Mouse (Mus musculus) layer of hippocampus, adult 9-11 months (tissue): ENCODE results near the gene Vinac1.

Experiments used
- DNase-seq: peaks from one replicate; pipeline ENCODE4 v3.0.0; 2022

Vinac1 gene

DNA sequence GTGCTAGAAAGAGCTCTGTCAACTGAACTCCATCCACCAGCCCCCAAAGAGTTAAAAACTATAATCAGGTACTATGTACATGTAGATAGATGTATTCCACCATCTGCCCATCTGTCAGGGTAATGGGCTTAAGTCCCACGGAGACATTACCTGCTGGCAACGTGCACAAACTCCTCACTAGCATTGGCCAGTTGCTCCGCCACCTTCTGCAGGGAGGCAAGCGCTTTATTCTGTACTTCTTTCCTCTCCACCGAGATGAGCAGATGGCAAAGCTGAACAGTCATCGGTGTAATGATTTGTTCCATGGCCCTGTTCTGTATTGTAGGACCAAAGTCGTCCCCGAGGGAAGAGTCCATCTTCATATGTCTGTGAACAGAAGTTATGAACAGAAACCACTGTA is at the start of gene Vinac1:
Gene Vinac1, minus strand, starts transcription at position 362 of the 400 bp plus-strand sequence.
- DNase-seq = no peak

DNA sequence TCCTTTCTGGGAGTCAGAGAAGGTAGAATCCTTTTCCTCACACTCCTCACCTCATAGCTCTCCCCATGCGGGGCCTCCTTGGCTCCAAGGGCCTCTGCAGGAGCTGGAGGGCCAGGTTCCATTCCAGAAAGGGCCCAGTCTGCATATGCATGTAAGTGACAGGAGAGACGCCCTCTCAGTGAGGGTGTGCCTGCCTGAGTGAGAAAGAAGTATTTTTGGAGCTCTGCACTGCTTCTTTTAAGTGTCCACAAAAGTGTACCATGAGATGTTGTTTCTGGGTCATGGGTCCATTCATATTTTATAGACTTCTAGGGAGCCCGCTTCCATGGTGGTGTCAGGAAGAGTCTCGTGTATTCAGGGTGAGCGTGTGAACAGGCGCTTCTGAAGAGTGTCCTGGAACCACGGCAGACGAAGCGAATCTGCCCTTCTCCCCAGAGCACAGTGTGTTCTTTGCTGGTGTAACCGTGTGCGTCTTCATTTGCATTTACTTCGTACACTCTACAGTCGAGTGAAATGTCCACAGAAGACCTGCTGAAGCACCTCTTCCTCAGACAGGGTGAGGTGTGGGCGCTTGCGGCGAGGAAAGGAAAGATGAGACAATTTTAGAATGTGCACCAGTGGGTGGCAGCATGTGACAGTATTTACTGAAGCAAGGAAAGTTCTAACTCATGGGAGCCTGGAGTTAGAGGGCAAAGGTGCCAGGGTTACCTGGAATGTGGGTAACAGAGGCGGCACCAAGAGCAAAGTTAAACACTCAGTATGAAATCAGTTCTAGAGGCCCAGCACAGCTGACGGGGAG is 46.2 kb upstream of the Vinac1 start:
- no peak for DNase-seq

DNA sequence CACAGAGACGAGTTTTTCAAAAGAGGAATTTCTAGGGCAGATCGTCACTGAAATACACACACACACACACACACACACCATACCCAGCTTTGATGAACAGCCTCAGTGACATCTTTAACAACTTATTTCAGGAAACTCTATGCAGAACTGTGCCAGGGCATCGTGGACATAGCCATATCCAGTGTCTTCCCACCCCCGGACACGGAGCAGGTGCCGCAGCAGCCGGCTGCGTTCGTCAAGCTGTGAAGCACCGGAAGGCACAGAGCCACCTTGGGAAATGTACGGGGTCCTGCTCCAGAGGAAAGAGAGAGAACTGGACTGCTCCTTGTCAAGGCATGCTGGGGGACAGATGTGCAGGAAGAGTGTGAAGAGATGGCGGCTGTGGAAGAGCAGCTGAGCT is 44.8 kb upstream of the Vinac1 start:
- no peak for DNase-seq

DNA sequence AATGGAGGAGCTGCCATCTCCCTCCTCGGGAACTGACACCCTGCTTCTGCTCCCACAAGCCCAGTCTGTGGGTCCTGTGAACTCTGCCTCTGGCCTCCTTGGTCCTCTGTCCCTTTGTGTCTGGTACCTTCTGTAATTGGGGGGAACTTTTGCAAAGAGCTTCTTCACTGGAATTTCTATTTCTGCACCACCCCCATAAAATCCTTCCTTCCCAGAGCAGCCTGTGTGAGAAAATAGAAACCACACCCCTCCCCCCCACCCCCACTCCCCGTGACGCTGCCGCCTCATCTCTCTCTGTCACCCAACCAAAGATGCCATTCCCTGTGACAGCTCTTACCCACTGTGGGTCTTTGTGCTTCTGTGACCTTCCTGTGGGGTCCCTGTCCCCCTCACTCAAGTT is 42.4 kb upstream of the Vinac1 start:
- DNase-seq = no peak

DNA sequence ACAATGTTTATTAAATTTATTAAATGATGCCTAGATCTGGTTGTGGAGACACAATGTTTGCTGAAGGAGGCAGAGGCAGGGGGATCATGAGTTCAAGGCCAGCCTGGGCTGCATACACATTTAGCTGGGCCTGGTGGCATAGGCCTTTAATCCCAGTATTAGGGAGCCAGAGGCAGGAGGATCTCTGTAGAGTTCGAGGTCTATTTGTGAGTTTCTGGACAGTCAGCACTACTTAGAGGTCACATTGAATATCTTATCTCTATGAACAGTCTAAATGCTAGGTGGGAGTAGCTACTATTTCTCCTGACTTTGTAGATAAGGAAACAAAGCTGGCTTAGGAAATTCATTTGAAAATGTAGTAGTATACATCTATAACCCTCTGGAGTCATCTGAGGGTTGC is 39.5 kb upstream of the Vinac1 start:
- DNase-seq = no peak

DNA sequence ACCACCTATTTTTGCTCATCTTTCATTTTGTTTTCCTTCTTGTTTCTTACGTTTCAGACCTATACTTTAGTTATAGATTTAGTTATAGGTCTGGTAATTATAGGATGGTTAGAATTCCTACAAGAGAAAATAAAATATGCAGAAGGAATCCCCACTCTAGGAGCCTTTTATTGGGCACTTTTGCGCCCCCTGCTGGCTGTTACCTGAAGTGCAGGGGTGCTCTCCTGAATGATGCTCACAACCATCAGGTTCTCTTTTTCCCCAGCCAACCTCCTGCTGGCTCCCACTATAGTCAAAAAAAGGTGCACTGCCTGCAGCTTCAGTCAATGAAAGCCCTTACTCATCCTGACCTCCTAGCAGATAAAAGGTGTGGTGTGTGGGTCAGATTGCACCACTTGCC is 37.0 kb upstream of the Vinac1 start:
- no peak for DNase-seq

DNA sequence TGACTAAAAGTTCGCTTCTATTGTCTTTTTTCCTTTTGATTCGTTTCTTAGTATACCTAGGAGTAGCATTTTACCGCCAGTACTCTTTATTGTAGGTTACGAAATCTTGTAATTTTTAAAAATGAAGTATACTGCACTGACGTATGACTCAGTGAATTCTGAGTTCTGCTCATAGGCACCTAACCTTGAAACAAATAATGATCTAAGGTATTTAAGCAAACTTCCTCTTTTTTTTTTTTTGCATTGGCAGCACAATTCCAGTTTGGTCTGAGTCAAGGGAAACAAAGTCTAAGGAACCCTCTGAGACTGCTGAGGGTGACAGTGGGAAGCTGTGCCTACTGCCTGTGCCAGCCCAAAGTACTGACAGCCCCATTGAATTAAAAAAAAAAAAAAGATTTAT is 35.5 kb upstream of the Vinac1 start:
- no peak for DNase-seq

DNA sequence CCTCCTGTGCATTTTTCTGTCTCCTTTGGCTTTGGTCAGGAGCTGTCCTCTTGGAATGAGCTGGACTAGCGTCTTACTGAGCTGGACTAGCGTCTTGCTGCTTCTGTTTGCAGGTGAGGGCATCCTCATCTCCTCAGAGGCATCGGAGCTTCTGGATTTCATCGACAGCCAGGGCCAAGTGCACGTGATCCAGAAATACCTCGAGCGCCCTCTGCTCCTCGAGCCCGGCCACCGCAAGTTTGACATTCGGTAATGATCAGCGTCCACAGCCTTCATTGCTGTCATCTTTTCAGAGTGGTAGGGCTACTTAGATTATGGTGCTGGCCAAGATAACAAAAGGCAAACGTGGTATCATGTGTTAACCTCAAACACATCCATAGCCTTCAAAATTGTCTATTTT is 33.1 kb upstream of the Vinac1 start:
- DNase-seq = no peak

DNA sequence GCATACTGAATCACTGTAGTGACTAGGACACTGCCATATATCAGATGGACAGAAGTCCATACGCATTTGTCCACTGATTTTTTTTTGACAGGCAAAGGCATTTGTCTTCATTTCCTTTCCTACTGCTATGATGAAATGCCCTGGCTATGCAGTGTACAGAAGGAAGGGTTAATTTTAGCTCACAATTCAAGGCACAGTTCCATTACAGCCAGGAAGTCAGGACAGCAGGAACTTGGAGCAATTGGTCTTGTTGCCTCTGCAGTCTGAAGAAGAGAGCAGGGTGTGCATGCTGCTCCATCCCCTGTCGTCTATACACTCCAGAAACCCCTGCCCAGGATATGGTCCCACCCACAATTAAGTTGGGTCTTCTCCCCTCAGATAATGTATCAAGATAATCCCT is 31.2 kb upstream of the Vinac1 start:
- DNase-seq = no peak

DNA sequence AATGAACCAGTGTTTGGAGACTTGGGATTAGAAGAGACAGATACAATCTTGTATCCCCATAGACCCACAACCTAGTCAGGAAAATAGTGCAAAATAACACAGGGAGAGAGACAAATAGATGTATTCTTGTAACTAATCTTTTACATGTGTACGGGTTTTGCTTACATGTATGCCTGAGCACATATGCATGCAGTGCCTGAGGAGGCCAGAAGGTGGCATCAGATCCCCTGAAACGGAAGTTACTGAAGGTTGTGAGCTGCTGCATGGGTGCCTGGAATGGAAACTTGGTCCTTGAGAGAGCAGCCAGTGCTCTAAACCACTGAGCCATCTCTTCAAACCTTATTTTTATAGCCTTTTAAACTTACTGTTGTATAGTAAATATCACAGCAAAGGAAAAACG is 30.3 kb upstream of the Vinac1 start:
- no peak for DNase-seq

DNA sequence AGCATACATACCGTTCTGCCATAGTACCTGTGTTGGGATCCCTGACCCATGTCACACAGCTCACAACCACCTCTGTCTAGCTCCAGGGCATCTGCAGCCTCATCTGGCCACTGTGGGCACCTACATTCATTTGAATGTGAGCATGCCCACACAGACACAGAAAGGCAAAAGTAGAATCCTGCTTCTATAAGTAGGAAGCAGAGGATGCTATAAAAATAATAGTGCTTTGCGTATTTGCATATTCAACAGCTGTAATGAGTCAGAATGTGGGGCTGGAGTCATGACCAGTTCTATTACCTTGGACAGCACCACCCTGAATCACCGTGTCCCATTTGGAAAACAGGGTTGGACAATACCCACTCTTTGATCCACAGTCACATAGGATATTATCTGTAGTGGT is 22.3 kb upstream of the Vinac1 start:
- DNase-seq = no peak

DNA sequence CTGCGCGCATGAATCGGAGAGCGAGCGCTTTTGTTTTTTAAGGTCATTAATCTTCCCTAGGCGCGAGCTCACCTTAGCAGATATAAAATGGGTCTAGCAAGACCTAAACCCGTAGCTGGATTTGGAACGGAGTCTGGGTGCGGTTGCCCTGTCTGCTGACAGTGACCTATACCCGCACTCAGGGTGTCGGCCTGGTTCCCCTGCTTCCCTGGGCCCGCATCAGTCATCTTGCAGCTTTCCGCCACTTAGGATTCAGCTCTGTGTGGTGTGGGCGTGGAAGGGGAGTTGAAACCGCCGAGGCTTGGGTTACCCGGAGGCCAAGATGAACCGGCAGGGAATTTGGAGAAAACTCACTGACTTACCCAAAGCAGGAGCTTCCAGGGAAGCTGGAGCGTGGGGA is 18.4 kb upstream of the Vinac1 start:
- peak; percentile 42 for DNase-seq

DNA sequence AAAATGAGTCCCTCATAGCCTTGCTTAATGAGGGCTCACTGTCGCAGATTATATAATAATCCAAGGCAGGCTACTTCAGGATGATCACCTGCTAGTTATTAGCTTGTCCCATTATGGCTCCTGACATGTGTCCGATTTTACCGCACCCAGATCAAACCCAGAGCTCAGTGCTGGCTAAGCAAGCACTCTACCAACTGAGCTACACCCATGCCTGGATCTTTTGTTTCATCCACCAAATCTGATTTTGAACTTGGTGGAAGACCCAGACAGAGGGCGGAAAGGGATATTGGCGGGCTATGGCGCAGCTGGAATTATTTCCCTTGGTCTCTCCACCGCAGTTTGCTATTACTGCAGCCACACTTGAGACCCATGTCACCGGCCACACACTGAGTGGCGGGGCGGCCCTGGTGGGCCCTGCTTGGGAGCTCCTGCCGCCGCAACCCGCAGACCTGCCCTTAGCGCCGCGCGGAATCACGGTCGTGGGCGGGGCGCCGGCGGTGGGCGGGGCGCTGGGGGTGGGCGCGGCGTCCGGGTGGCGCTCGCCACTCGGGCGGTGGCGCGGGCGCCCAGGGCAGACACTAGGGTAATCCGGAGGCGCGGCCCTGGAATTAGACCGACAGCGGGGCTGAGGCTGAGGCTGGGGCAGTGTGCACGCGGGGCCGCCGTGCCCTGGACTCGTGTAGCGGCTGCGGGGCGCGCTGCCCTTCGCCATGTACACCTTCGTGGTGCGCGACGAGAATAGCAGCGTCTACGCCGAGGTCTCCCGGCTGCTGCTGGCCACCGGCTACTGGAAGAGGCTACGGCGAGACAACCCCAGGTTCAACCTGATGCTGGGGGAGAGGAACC is 17.7 kb upstream of the Vinac1 start, which contains the start of gene Ttl:
Gene Ttl, plus strand, starts transcription at position 506 of the 846 bp plus-strand sequence.
- DNase-seq = peak; percentile 61

DNA sequence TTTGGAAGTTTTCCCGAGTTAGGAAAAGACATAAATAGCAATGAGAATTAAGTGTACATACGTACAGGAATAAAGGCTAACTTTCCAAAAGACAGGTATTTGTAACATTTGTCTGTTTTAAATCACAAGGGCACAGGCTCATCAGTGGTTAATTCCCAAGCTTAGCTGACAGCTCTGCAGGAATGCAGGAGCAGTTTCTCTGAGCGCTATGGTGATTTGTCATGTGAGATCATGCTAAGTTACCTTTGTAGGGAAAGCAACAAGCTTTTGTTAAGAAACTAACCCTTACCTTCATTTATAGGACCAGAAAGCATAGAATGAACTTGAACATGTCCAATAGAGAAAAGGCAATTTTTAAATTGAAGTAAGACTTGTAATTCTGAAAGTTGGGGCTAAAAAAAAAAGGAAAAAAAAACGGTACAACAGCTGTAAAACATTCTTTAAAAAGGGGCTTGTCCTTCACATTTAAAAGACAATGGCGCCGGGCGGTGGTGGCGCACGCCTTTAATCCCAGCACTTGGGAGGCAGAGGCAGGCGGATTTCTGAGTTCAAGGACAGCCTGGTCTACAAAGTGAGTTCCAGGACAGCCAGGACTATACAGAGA is 13.6 kb upstream of the Vinac1 start:
- DNase-seq = no peak

DNA sequence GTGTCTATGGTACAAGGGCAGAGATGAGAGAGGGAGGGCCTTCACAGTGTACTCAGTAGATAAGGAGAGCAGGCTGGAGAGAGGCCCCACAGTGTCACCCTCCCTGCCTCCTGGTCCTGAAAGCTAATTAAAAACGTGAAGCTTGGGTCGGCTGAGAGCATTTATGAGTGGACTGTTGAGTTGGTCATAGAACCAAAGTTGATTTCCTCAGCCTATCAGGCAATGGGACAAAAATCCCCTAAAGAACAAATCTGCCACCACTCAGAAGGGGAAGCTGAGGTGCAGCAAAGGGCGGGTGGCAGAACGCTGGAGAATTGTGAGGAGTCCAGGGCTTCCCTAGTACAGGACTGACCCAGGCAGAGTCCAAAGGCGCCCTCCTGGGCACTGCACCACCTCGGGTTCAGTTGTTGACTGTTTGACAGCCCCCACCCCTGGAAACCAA is 10.0 kb upstream of the Vinac1 start:
- DNase-seq = no peak

DNA sequence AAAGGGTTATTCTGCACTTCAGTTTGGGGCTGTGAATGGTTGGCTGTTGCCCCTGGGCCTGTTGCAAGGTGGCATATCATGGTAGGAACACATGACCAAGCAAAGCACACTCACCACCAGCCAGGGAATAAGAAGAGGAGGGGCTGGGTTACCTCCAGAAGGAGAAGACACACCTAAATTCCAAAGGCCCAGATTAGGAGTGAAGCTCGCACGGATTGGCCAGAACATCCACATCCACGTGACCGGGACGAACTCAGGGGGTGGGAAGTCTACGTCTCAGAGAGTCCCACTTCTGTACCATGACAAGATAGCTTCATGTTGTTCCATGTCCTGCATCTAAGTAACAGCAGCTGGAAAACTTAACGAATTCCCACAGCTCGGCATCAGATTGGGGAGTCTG is 9.3 kb upstream of the Vinac1 start:
- no peak for DNase-seq

DNA sequence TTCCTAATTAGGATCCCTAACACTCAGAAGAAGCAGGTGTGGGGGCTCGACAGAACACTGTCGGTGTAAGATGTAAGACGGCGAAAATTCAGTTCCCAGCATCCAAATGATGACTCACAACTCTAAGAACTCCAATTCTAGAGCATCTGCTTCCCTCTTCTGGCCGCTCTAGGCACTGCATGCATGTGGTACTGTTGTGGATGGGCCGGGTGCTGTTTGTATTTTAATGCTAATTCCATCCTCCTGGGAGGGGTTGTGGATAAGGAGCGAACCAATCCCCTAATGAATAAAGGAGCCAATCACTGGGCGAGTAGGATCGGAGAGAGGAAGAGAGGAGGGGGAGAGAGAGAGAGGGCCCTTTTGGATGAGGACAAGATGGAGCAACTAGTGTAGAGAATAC is 8.6 kb upstream of the Vinac1 start:
- no peak for DNase-seq

DNA sequence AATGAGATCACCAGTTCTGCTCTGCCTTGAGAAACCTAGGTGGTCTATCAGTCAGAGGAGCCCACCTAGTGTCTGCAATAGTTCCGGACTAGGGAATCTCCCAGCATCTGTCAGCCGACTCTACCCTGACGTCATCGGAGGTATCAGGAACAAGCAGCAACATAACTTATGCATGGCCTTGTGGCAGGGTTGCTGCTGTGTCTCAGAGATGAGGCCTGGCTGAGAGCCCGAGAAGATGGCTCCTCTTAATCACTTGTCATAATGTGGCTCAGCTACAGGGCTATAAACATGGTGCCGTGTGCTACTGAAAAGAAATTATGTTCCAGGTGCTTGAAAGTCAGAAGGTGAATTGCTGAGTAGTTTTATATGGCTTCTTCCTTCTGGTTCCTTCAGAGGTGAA is 7.8 kb upstream of the Vinac1 start:
- DNase-seq = no peak

DNA sequence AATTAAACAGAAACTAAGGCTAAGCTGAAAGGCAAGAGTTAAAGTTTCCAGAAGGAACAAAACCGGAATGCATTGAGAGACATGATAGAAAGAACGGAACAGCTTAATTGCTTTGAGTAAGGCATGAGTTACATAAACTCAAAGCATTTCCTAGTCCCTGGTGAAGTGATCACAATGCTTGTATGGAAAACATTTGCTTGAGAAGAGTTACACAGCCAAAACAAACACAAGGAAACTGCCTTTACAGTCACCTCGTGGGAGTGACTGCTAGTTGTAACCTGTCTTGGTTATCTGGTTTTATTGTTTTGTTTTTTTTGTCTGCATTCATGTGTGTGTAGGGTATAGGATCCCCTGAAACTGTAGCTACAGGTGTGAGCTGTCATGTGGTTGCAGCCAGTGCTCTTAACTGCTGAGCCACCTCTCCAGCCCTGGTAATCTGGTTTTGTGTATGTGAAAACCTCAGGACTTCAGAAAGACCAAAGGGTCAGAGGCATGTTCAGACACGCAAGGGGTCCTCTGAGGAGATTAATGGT is 4.5 kb upstream of the Vinac1 start:
- DNase-seq = no peak

DNA sequence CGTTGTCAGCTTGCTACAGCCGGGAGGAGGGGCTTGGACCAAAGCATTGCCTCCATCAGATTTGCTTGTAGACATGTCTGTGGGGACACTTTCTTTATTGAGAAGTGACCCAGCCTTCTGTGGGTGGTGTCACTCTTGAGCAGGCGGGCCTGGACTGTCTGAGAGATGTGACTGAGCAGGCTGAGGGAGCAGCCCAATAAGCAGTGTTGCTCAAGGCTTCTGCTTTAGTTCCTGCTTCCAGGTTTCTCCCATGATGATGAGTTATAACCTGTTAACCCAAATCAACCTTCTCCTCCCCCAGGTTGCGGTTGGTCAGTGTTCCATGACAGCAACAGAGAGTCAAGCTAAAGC is 1.2 kb downstream of the Vinac1 start:
- no peak for DNase-seq

DNA sequence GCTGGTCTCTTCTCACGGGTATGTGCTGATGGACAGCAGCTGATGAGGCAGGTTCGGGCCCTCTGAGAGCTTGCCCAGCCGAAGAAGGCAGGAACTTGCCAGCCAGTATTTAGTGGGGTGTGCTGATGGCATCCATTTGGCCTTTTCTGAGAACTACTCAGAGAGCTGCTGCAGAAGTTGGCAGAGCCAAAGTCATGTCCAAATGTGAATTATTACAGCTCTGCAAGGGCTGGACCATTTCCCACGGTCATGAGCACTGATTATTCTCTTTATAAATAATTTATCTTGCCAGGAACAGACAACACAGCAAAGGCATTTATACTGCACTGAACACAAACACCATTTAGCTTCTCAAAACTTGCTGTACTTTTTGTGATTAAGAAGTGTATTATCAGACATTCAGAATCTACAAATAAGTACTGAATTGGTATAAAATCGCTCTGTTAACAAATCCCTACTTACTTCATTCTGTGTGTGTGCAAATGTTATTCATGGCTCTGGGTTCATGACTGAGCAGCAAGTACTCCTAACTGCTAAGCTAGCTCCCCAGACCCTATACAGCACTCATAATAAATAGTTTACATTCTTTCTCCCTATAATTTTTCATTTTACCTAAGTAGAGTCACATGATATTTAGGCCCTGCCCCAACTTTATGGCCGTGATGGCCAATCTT is 1.7 kb downstream of the Vinac1 start:
- no peak for DNase-seq

DNA sequence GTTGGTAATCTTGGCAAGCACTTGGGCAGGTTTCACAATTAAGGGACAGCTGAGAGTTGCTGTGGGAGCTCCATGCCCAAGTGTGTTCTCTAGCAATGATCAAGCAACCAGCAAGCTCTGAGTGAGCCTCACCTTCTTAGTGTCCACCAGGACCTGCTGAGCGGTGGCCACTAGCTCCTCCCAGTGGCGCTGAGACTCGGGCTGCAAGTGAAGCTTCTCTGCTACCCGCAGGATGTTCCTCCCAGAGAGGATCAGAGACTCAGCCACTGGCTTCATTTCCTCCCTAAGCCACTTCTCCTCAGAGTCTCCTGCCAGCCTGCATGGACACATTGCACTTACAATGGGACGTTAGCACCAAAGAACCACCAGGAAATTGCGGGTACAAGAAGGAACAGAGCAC is 7.4 kb downstream of the Vinac1 start:
- DNase-seq = no peak
